Mouse (Mus musculus) C2C12 (cell line): ENCODE data around the gene Igfbp4.

Experiments
- CEBPB ChIP-seq: IDR thresholded peaks from one replicate; pipeline ENCODE4 v1.6.1; 2011; ENCODE audit warnings: low read depth, mild to moderate bottlenecking, control low read depth, moderate library complexity
- CTCF ChIP-seq: IDR thresholded peaks from one replicate; pipeline ENCODE4 v1.5.1; 2011; ENCODE audit not compliant: control insufficient read depth, insufficient read depth, insufficient read length
- FOSL1 ChIP-seq: IDR thresholded peaks from one replicate; pipeline ENCODE4 v1.8.0; 2011; ENCODE audit warnings: mild to moderate bottlenecking, low read length; ENCODE audit not compliant: poor library complexity, insufficient read depth, severe bottlenecking
- MYOD1 ChIP-seq: IDR thresholded peaks from one replicate; pipeline ENCODE4 v1.6.1; 2011; ENCODE audit warnings: low read depth; ENCODE audit not compliant: control insufficient read depth, insufficient read length
- USF1 ChIP-seq: IDR thresholded peaks from one replicate; pipeline ENCODE4 v1.6.1; 2011; ENCODE audit warnings: low read depth, mild to moderate bottlenecking, control low read depth, moderate library complexity

DNA sequence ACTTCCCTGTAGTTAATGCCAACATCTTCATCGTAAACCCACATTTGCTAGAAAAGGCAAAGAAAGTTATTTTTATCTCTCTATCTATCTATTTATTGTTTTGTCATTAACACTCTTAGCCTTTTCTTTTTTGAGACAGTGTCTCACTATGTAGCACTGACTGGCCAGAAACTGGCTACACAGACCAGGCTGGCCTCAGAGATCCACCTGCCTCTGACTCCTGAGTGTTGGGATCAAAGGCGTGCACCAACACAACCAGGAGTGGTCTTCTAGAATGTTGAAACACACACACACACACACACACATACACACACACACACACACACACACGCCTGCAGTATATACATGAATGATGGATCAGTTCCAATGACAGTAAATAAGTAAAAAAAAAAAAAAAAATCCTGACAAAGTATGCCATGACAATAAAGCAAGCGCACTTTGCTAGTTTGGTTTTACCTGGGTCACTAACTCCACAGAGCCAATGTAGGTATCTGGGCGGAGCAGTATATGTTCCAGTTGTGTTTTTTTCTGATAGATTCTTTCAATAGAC is 18.6 kb upstream of the Igfbp4 start:
- no peak for TF ChIP-seq CTCF
- no peak for TF ChIP-seq CEBPB
- TF ChIP-seq MYOD1, result no peak
- TF ChIP-seq USF1, result no peak
- no peak for TF ChIP-seq FOSL1
